Mouse (Mus musculus): ENCODE data around the gene Mmel1. TPM values are rescaled to one million over a fixed set of nuclear protein-coding genes. Genes with fewer than 3 reads are reported as not detected.
A peak's percentile ranks its signal among the peaks of the same experiment; 100 is the strongest.

The Mmel1 gene
- polyA plus RNA-seq, 1 experiment = 0.09 TPM

- TF ChIP-seq POLR2A (IDR thresholded peaks at IDR 0.05; ENCODE audit: borderline replicate concordance, extremely low read depth, low read depth, low read length) = no peak
- TF ChIP-seq CTCF (IDR thresholded peaks at IDR 0.05; ENCODE audit: insufficient read depth, low read length) = no peak
- DNase-seq = no peak
- Histone ChIP-seq H3K4me3 (replicated peaks; ENCODE audit: extremely low read depth, low read depth, low read length) (no peak overlapping the region), H3K4me1 (ENCODE audit: control insufficient read depth, insufficient read depth, low read length) (no peaks in the 10 kb centered on the region)
- 72% methylated on average over 5 of the region's 5 CpGs for WGBS
Measured at GRCm38 (mm10) chr4:154861967-154862366, 7.4 kb upstream of the Mmel1 start.

- Histone ChIP-seq H3K4me3 (replicated peaks; ENCODE audit: extremely low read depth, low read depth, low read length) (no peak overlapping the region), H3K4me1 (ENCODE audit: control insufficient read depth, insufficient read depth, low read length) (no peaks in the 10 kb centered on the region)
- DNase-seq = no peak
- 78% methylated on average over 3 of the region's 3 CpGs for WGBS
- no peak for TF ChIP-seq CTCF (IDR thresholded peaks at IDR 0.05; ENCODE audit: insufficient read depth, low read length)
- TF ChIP-seq POLR2A (IDR thresholded peaks at IDR 0.05; ENCODE audit: borderline replicate concordance, extremely low read depth, low read depth, low read length) = no peak
Measured at GRCm38 (mm10) chr4:154863436-154863935, 5.9 kb upstream of the Mmel1 start.

DNA sequence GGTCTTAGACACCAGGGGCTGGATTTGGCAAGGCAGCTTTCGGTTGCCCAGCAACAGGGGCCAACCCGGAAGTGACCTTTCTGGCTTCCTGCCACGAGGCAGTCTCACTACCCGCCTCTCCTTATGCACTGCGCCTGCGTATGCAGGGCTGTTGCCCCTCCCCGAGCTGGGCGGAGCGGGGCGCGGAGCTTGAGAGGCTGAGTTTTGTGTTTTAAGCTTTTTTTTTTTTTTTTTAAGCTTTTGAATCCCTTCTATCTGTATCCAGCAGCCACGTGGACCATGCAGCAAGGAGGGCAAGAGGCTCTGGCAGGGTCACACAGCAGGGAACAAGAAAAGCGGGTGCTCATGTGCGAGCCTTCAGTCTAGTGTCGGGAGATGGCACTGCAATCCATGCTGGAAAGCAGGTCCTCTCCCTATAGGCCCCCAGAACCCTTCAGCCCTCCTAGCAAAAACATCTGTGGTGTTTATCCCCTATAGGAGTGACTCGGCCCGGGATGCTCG is 5.1 kb upstream of the Mmel1 start:
- 2% methylated on average over 18 of the region's 18 CpGs for WGBS
- no peaks in the 10 kb centered on the region for H3K4me1 ChIP-seq (ENCODE audit: control insufficient read depth, insufficient read depth, low read length)
- peak overlapping the region; percentile 66 for H3K4me3 ChIP-seq (replicated peaks; ENCODE audit: extremely low read depth, low read depth, low read length)
- peak; percentile 53; the same call in 1 of the 2 replicates for TF ChIP-seq CTCF (IDR thresholded peaks at IDR 0.05; ENCODE audit: insufficient read depth, low read length)
- TF ChIP-seq POLR2A (IDR thresholded peaks at IDR 0.05; ENCODE audit: borderline replicate concordance, extremely low read depth, low read depth, low read length) = peak; percentile 46; the same call in 1 of the 2 replicates
- peak; percentile 90 for DNase-seq

GRCm38 (mm10) chr4:154864961-154865760 is 4.2 kb upstream of the Mmel1 start:
- Histone ChIP-seq H3K4me3 (replicated peaks; ENCODE audit: extremely low read depth, low read depth, low read length) (no peak overlapping the region), H3K4me1 (ENCODE audit: control insufficient read depth, insufficient read depth, low read length) (no peaks in the 10 kb centered on the region)
- 80% methylated on average over 18 of the region's 18 CpGs for WGBS
- no peak for DNase-seq
- TF ChIP-seq CTCF (IDR thresholded peaks at IDR 0.05; ENCODE audit: insufficient read depth, low read length) (no peak), POLR2A (IDR thresholded peaks at IDR 0.05; ENCODE audit: borderline replicate concordance, extremely low read depth, low read depth, low read length) (no peak)

GRCm38 (mm10) chr4:154866391-154866790 is 3.0 kb upstream of the Mmel1 start:
- Histone ChIP-seq H3K4me1 (ENCODE audit: control insufficient read depth, insufficient read depth, low read length) (no peaks in the 10 kb centered on the region), H3K4me3 (replicated peaks; ENCODE audit: extremely low read depth, low read depth, low read length) (no peak overlapping the region)
- no peak for DNase-seq
- 85% methylated on average over 5 of the region's 5 CpGs for WGBS
- TF ChIP-seq POLR2A (IDR thresholded peaks at IDR 0.05; ENCODE audit: borderline replicate concordance, extremely low read depth, low read depth, low read length) (no peak), CTCF (IDR thresholded peaks at IDR 0.05; ENCODE audit: insufficient read depth, low read length) (no peak)

DNA sequence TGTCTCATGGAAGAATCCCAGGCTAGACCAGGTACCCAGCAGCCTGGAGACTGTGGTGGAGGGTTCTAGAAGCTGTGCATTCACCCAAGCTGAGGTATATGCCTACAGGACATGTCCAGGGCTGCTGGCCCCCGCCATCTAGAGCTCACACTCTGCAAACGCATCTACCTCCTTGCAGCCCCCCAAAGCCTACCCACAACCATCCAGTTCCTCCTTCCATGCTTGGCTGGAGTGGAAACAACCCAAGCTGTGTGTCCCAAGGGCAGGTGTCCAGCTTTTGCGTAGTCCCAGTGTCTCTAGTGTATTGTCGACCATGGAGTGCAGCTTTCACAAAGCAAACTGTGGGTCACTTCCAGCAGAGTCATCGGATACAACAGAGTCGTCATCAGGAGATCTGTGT is 2.1 kb upstream of the Mmel1 start:
- H3K4me3 ChIP-seq (replicated peaks; ENCODE audit: extremely low read depth, low read depth, low read length) = no peak overlapping the region
- no peak for TF ChIP-seq CTCF (IDR thresholded peaks at IDR 0.05; ENCODE audit: insufficient read depth, low read length)
- no peak for TF ChIP-seq POLR2A (IDR thresholded peaks at IDR 0.05; ENCODE audit: borderline replicate concordance, extremely low read depth, low read depth, low read length)
- 74% methylated on average over 6 of the region's 6 CpGs for WGBS
- no peaks in the 10 kb centered on the region for H3K4me1 ChIP-seq (ENCODE audit: control insufficient read depth, insufficient read depth, low read length)
- DNase-seq = no peak

GRCm38 (mm10) chr4:154870721-154871120 is 1.3 kb downstream of the Mmel1 start:
- WGBS = 82% methylated on average over 4 of the region's 4 CpGs
- TF ChIP-seq POLR2A (IDR thresholded peaks at IDR 0.05; ENCODE audit: borderline replicate concordance, extremely low read depth, low read depth, low read length) (no peak), CTCF (IDR thresholded peaks at IDR 0.05; ENCODE audit: insufficient read depth, low read length) (no peak)
- no peaks in the 10 kb centered on the region for H3K4me1 ChIP-seq (ENCODE audit: control insufficient read depth, insufficient read depth, low read length)
- DNase-seq = no peak
- H3K4me3 ChIP-seq (replicated peaks; ENCODE audit: extremely low read depth, low read depth, low read length) = no peak overlapping the region

GRCm38 (mm10) chr4:154871757-154872251 is 2.4 kb downstream of the Mmel1 start:
- 8% methylated on average over 13 of the region's 13 CpGs for WGBS
- Histone ChIP-seq H3K4me3 (replicated peaks; ENCODE audit: extremely low read depth, low read depth, low read length) (no peak overlapping the region), H3K4me1 (ENCODE audit: control insufficient read depth, insufficient read depth, low read length) (no peaks in the 10 kb centered on the region)
- TF ChIP-seq POLR2A (IDR thresholded peaks at IDR 0.05; ENCODE audit: borderline replicate concordance, extremely low read depth, low read depth, low read length) = no peak
- TF ChIP-seq CTCF (IDR thresholded peaks at IDR 0.05; ENCODE audit: insufficient read depth, low read length) = no peak
- no peak for DNase-seq

DNA sequence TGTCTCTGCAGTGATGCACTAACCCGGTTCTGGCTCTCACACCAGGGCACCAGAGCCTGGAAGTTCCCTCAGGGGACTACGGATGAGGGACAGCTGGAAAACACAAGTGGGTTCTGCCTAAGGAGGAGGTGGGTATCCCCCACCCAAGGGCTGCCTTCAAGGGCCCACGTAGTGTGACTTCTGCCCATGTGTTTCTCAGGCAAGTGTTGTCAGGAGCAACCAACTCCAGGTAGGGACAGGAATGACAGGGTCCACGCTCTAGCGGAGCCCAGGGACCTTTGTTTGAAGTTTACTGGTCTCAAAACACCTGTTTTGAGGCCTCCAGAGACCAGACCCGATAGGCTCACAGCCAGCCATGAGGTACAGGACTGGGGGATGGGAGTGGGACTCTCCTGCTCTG is 3.8 kb downstream of the Mmel1 start:
- TF ChIP-seq POLR2A (IDR thresholded peaks at IDR 0.05; ENCODE audit: borderline replicate concordance, extremely low read depth, low read depth, low read length) = no peak
- TF ChIP-seq CTCF (IDR thresholded peaks at IDR 0.05; ENCODE audit: insufficient read depth, low read length) = no peak
- WGBS = 75% methylated on average over 6 of the region's 6 CpGs
- no peak for DNase-seq
- no peak overlapping the region for H3K4me3 ChIP-seq (replicated peaks; ENCODE audit: extremely low read depth, low read depth, low read length)
- peaks cover under 1% of the 10 kb centered on the region; the same call in 1 of the 2 replicates for H3K4me1 ChIP-seq (ENCODE audit: control insufficient read depth, insufficient read depth, low read length)
